Mouse (Mus musculus): ENCODE data around the gene Gm49450. TPM values are rescaled to one million over a fixed set of nuclear protein-coding genes. Genes with fewer than 3 reads are reported as not detected.

Gm49450 gene
- polyA plus RNA-seq, 1 experiment from 2014 or later = not detected

GRCm38 (mm10) chr15:98884106-98884505 lies 69.2 kb downstream of the Gm49450 start:
- Histone ChIP-seq H3K36me3 (replicated peaks) (peaks cover 5% of the 10 kb centered on the region), H3K4me1 (peaks cover 29% of the 10 kb centered on the region), H3K27ac (replicated peaks) (no peak overlapping the region), H3K27me3 (replicated peaks; ENCODE audit: low read depth, poor library complexity, severe bottlenecking) (peaks cover 5% of the 10 kb centered on the region; the same call in 1 of the 2 replicates), H3K4me3 (no peak overlapping the region), H3K9me3 (no peaks in the 10 kb centered on the region)
- no peak for DNase-seq (ENCODE audit: low spot score)
- 86% methylated on average over 1 of the region's 1 CpGs for WGBS

- no peak for DNase-seq (ENCODE audit: low spot score)
- Histone ChIP-seq H3K9me3 (no peaks in the 10 kb centered on the region), H3K4me1 (peaks cover 29% of the 10 kb centered on the region), H3K27me3 (replicated peaks; ENCODE audit: low read depth, poor library complexity, severe bottlenecking) (peaks cover 5% of the 10 kb centered on the region; the same call in 1 of the 2 replicates), H3K27ac (replicated peaks) (no peak overlapping the region), H3K4me3 (no peak overlapping the region), H3K36me3 (replicated peaks) (peaks cover 9% of the 10 kb centered on the region)
These were observed 69.7 kb downstream of the Gm49450 start for GRCm38 (mm10) chr15:98883661-98884060.

Other genes with a start within 250 kb of the Gm49450 start
- gene Ccdc65, start 245.3 kb downstream of the Gm49450 start, polyA plus RNA-seq (2016; fragmentation: Nextera tagmentation; extraction: Ambion mirVana) = 0.60 and 0.80 TPM in 2 replicates
- gene Fkbp11, start 225.4 kb downstream of the Gm49450 start, polyA plus RNA-seq (2016; fragmentation: Nextera tagmentation; extraction: Ambion mirVana) = 23.2 and 26.3 TPM in 2 replicates
- gene Arf3, start 190.3 kb downstream of the Gm49450 start, polyA plus RNA-seq (2016; fragmentation: Nextera tagmentation; extraction: Ambion mirVana) = 41.6 and 43.1 TPM in 2 replicates
- 0.34 and 0.40 TPM in 2 replicates for gene Wnt10b, start 175.4 kb downstream of the Gm49450 start, polyA plus RNA-seq (2016; fragmentation: Nextera tagmentation; extraction: Ambion mirVana)
- 1.0 and 1.5 TPM in 2 replicates for gene Wnt1, start 163.7 kb downstream of the Gm49450 start, polyA plus RNA-seq (2016; fragmentation: Nextera tagmentation; extraction: Ambion mirVana)
- not detected in 2 replicates for gene Ddn, start 144.1 kb downstream of the Gm49450 start, polyA plus RNA-seq (2016; fragmentation: Nextera tagmentation; extraction: Ambion mirVana)
- 83.5 and 85.3 TPM in 2 replicates for gene Prkag1, start 122.0 kb downstream of the Gm49450 start, polyA plus RNA-seq (2016; fragmentation: Nextera tagmentation; extraction: Ambion mirVana)
- 12.1 and 12.7 TPM in 2 replicates for gene Kmt2d, start 82.3 kb downstream of the Gm49450 start, polyA plus RNA-seq (2016; fragmentation: Nextera tagmentation; extraction: Ambion mirVana)
- 29.2 and 29.5 TPM in 2 replicates for gene Rhebl1, start 59.0 kb downstream of the Gm49450 start, polyA plus RNA-seq (2016; fragmentation: Nextera tagmentation; extraction: Ambion mirVana)
- 0.31 and 0.34 TPM in 2 replicates for gene Dhh, start 55.0 kb downstream of the Gm49450 start, polyA plus RNA-seq (2016; fragmentation: Nextera tagmentation; extraction: Ambion mirVana)
- gene Lmbr1l, start 35.3 kb downstream of the Gm49450 start, polyA plus RNA-seq (2016; fragmentation: Nextera tagmentation; extraction: Ambion mirVana) = 23.4 and 26.9 TPM in 2 replicates
- gene Tuba1b, start 19.0 kb downstream of the Gm49450 start, polyA plus RNA-seq (2016; fragmentation: Nextera tagmentation; extraction: Ambion mirVana) = 2,343 and 2,408 TPM in 2 replicates
- 2,739 and 2,840 TPM in 2 replicates for gene Tuba1a, start 152 bp upstream of the Gm49450 start, polyA plus RNA-seq (2016; fragmentation: Nextera tagmentation; extraction: Ambion mirVana)
- 141 and 144 TPM in 2 replicates for gene Tuba1c, start 76.3 kb upstream of the Gm49450 start, polyA plus RNA-seq (2016; fragmentation: Nextera tagmentation; extraction: Ambion mirVana)
- 3.7 and 6.3 TPM in 2 replicates for gene Prph, start 101.6 kb upstream of the Gm49450 start, polyA plus RNA-seq (2016; fragmentation: Nextera tagmentation; extraction: Ambion mirVana)
- 49.8 and 53.1 TPM in 2 replicates for gene Troap, start 121.0 kb upstream of the Gm49450 start, polyA plus RNA-seq (2016; fragmentation: Nextera tagmentation; extraction: Ambion mirVana)
- 0.36 and 0.52 TPM in 2 replicates for gene C1ql4, start 134.3 kb upstream of the Gm49450 start, polyA plus RNA-seq (2016; fragmentation: Nextera tagmentation; extraction: Ambion mirVana)
- gene Dnajc22, start 139.6 kb upstream of the Gm49450 start, polyA plus RNA-seq (2016; fragmentation: Nextera tagmentation; extraction: Ambion mirVana) = 1.1 and 1.6 TPM in 2 replicates
- 60.1 and 62.1 TPM in 2 replicates for gene Spats2, start 172.4 kb upstream of the Gm49450 start, polyA plus RNA-seq (2016; fragmentation: Nextera tagmentation; extraction: Ambion mirVana)